ENCODE assay signal across 9 mouse cellular contexts in genomic region chr10:81430141-81430830, GRCm38 (mm10). TPM values are rescaled to one million over a fixed set of nuclear protein-coding genes. Genes with fewer than 3 reads are reported as not detected.
A peak's percentile ranks its signal among the peaks of the same experiment; 100 is the strongest.
DNase-seq lines count a peak whose midpoint lies in the region; ATAC-seq and TF ChIP-seq lines count a peak whose summit lies in the region.
"Had no signal": no experiment of that assay in that cellular context is flagged by ENCODE, and none has a peak within 500 bp of the region (broad histone marks: within the 10 kb centered on the region; RNA-seq: fewer than 3 reads in every experiment).

No protein-coding gene starts in this region.

- peak; percentile 88 for DNase-seq in CD4-positive helper T cell, adult 2 months (ENCODE audit: low read depth, low spot score)
- peak; percentile 48 to 59 for DNase-seq in adrenal gland, postnatal 4 days (ENCODE audit: low spot score in 2 of 2)
- peak; percentile 89 for DNase-seq in heart, postnatal 0 days (ENCODE audit: low spot score)
- peak; percentile 85 to 92 for DNase-seq in kidney, postnatal 4 days
- peak; percentile 72 for DNase-seq in retina, adult 2 months (ENCODE audit: low read depth, low spot score)
- DNase-seq in thymus, postnatal 14 days: peak; percentile 80

- TF ChIP-seq CTCF in heart, postnatal 0 days (IDR thresholded peaks at IDR 0.05; ENCODE audit: low read depth): no peak

- H3K9me3 ChIP-seq in forebrain, embryonic 12.5 days: no peaks in the 10 kb centered on the region
- H3K9me3 ChIP-seq in heart, postnatal 0 days (replicated peaks; ENCODE audit: control insufficient read depth, low read length): no peaks in the 10 kb centered on the region
- H3K9me3 ChIP-seq in lung, embryonic 15.5 days: no peaks in the 10 kb centered on the region

- H3K4me1 ChIP-seq in forebrain, embryonic 12.5 days: peaks cover 41% of the 10 kb centered on the region
- peaks cover 25% of the 10 kb centered on the region for H3K4me1 ChIP-seq in heart, postnatal 0 days (ENCODE audit: control insufficient read depth, insufficient read depth)
- H3K4me1 ChIP-seq in lung, embryonic 15.5 days: peaks cover 56% of the 10 kb centered on the region

- peaks cover 51% of the 10 kb centered on the region for H3K27me3 ChIP-seq in forebrain, embryonic 12.5 days
- no peaks in the 10 kb centered on the region for H3K27me3 ChIP-seq in heart, postnatal 0 days (ENCODE audit: control insufficient read depth, insufficient read depth, low read length)
- 0 out of 2 replicates have a peak, but pooled peaks cover 3% of the 10 kb centered on the region for H3K27me3 ChIP-seq in lung, embryonic 15.5 days

- H3K27ac ChIP-seq in forebrain, embryonic 12.5 days: peak overlapping the region; percentile 89
- peak overlapping the region; percentile 99 for H3K27ac ChIP-seq in heart, postnatal 0 days (ENCODE audit: low read depth)
- H3K27ac ChIP-seq in lung, embryonic 15.5 days: peak overlapping the region; percentile 97

- no peak for TF ChIP-seq EP300 in heart, postnatal 0 days (IDR thresholded peaks at IDR 0.05; ENCODE audit: low read depth)

- peak overlapping the region; percentile 93 for H3K4me2 ChIP-seq in forebrain, embryonic 12.5 days
- H3K4me2 ChIP-seq in heart, postnatal 0 days (ENCODE audit: low read depth, low read length): peak overlapping the region; percentile 67
- H3K4me2 ChIP-seq in lung, embryonic 15.5 days: peak overlapping the region; percentile 97

- peak; percentile 12 for ATAC-seq in forebrain, embryonic 12.5 days (ENCODE audit: low FRiP score)
- ATAC-seq in heart, postnatal 0 days (ENCODE audit: insufficient read depth, low read depth): peak; percentile 55
- peak; percentile 25 for ATAC-seq in lung, embryonic 15.5 days (ENCODE audit: borderline replicate concordance, extremely low read depth, low FRiP score, low TSS enrichment)

- H3K36me3 ChIP-seq in forebrain, embryonic 12.5 days (replicated peaks): no peaks in the 10 kb centered on the region
- no peaks in the 10 kb centered on the region for H3K36me3 ChIP-seq in heart, postnatal 0 days (replicated peaks; ENCODE audit: control insufficient read depth, insufficient read depth, low read length)
- no peaks in the 10 kb centered on the region for H3K36me3 ChIP-seq in lung, embryonic 15.5 days

- under 1% methylated on average over 63 of the region's 89 CpGs for WGBS in forebrain, embryonic 12.5 days
- under 1% methylated on average over 57 of the region's 89 CpGs for WGBS in heart, postnatal 0 days
- 0% methylated on average over 53 of the region's 89 CpGs for WGBS in lung, embryonic 15.5 days

- peak overlapping the region; percentile 89 for H3K9ac ChIP-seq in forebrain, embryonic 12.5 days
- peak overlapping the region; percentile 88 for H3K9ac ChIP-seq in heart, postnatal 0 days (replicated peaks; ENCODE audit: low read depth, low read length)
- peak overlapping the region; percentile 77 for H3K9ac ChIP-seq in lung, embryonic 15.5 days

- H3K4me3 ChIP-seq in forebrain, embryonic 12.5 days (replicated peaks): peak overlapping the region; percentile 76
- peak overlapping the region; percentile 88 for H3K4me3 ChIP-seq in heart, postnatal 0 days (ENCODE audit: low read depth, low read length)
- peak overlapping the region; percentile 80 for H3K4me3 ChIP-seq in lung, embryonic 15.5 days

RNA-seq across cellular contexts. Expression of gene Nfic, which starts 25.1 kb away (rescaled TPM):
- 100 to 1,000 TPM; 120 to 129 TPM for total RNA-seq in adrenal gland, postnatal 4 days (2021)
- 15.3 and 16.3 TPM in 2 replicates for polyA plus RNA-seq in forebrain, embryonic 12.5 days (2016; fragmentation: Nextera tagmentation; extraction: Ambion mirVana)
- 24.6 and 47.6 TPM in 2 replicates for total RNA-seq in heart, postnatal 0 days (2014; rRNA removed; ENCODE audit: low replicate concordance)
- polyA plus RNA-seq in heart, postnatal 0 days (2015; fragmentation: Nextera tagmentation; extraction: Ambion mirVana): 73.7 and 77.9 TPM in 2 replicates
- polyA plus RNA-seq in lung, embryonic 15.5 days (2015; fragmentation: Nextera tagmentation; extraction: Ambion mirVana): 86.0 and 87.2 TPM in 2 replicates

RNA-seq across cellular contexts. Expression of gene Smim24, which starts 37.4 kb away (rescaled TPM):
- 10 to 100 TPM in 1 of 2 experiments, 1 to 10 TPM in 1; 1.2 to 13.2 TPM for total RNA-seq in adrenal gland, postnatal 4 days (2021)
- 1.8 and 2.6 TPM in 2 replicates for polyA plus RNA-seq in forebrain, embryonic 12.5 days (2016; fragmentation: Nextera tagmentation; extraction: Ambion mirVana)
- 6.6 and 7.8 TPM in 2 replicates for total RNA-seq in heart, postnatal 0 days (2014; rRNA removed; ENCODE audit: low replicate concordance)
- 3.3 and 3.8 TPM in 2 replicates for polyA plus RNA-seq in heart, postnatal 0 days (2015; fragmentation: Nextera tagmentation; extraction: Ambion mirVana)
- polyA plus RNA-seq in lung, embryonic 15.5 days (2015; fragmentation: Nextera tagmentation; extraction: Ambion mirVana): 4.4 TPM in 2 replicates

RNA-seq across cellular contexts. Expression of gene Gm48552, which starts 41.5 kb away (rescaled TPM):
- 1 to 10 TPM; 2.6 to 4.1 TPM for total RNA-seq in adrenal gland, postnatal 4 days (2021)
- polyA plus RNA-seq in forebrain, embryonic 12.5 days (2016; fragmentation: Nextera tagmentation; extraction: Ambion mirVana): 1.4 and 2.1 TPM in 2 replicates
- total RNA-seq in heart, postnatal 0 days (2014; rRNA removed; ENCODE audit: low replicate concordance): not detected in 2 replicates
- 0.45 and 0.70 TPM in 2 replicates for polyA plus RNA-seq in heart, postnatal 0 days (2015; fragmentation: Nextera tagmentation; extraction: Ambion mirVana)
- 0.45 and 2.3 TPM in 2 replicates for polyA plus RNA-seq in lung, embryonic 15.5 days (2015; fragmentation: Nextera tagmentation; extraction: Ambion mirVana)
- total RNA-seq: common myeloid progenitor, adult 5-6 weeks had no signal

RNA-seq across cellular contexts. Expression of gene Gm48551, which starts 46.0 kb away (rescaled TPM):
- 1 to 10 TPM; 1.7 to 1.8 TPM for total RNA-seq in adrenal gland, postnatal 4 days (2021)
- 4.2 and 4.6 TPM in 2 replicates for polyA plus RNA-seq in forebrain, embryonic 12.5 days (2016; fragmentation: Nextera tagmentation; extraction: Ambion mirVana)
- 0.11 TPM in 1 of 2 replicates, not detected in the other for total RNA-seq in heart, postnatal 0 days (2014; rRNA removed; ENCODE audit: low replicate concordance)
- polyA plus RNA-seq in heart, postnatal 0 days (2015; fragmentation: Nextera tagmentation; extraction: Ambion mirVana): 0.43 and 1.1 TPM in 2 replicates
- 1.6 and 2.7 TPM in 2 replicates for polyA plus RNA-seq in lung, embryonic 15.5 days (2015; fragmentation: Nextera tagmentation; extraction: Ambion mirVana)

RNA-seq across cellular contexts. Expression of gene Dohh, which starts 46.1 kb away (rescaled TPM):
- 10 to 100 TPM; 49.4 to 49.7 TPM for total RNA-seq in adrenal gland, postnatal 4 days (2021)
- polyA plus RNA-seq in forebrain, embryonic 12.5 days (2016; fragmentation: Nextera tagmentation; extraction: Ambion mirVana): 68.1 and 68.5 TPM in 2 replicates
- total RNA-seq in heart, postnatal 0 days (2014; rRNA removed; ENCODE audit: low replicate concordance): 123 and 139 TPM in 2 replicates
- 75.2 and 77.6 TPM in 2 replicates for polyA plus RNA-seq in heart, postnatal 0 days (2015; fragmentation: Nextera tagmentation; extraction: Ambion mirVana)
- 75.9 and 79.8 TPM in 2 replicates for polyA plus RNA-seq in lung, embryonic 15.5 days (2015; fragmentation: Nextera tagmentation; extraction: Ambion mirVana)

Comparison
In these comparisons a context has a peak if more than half of its experiments do, and no peak if none do; other contexts are left out.
1. Peak in every context shown above with its lines: DNase-seq, ATAC-seq, H3K4me3 ChIP-seq and H3K27ac ChIP-seq.